Mouse (Mus musculus) 3T3-L1 (cell line): ENCODE data around the gene Acyp1.
"Not testable (repeated sequence)": the region's sequence is repeated elsewhere in the genome, so short reads cannot be mapped to it uniquely, and the experiment has no call there.

ENCODE experiments used
- DNase-seq: peaks from one replicate; pipeline ENCODE4 v3.0.0-alpha.2; 2015; ENCODE audit warnings: low read depth, low spot score

The Acyp1 gene

GRCm38 (mm10) chr12:85284331-85284730, 3.9 kb downstream of the Acyp1 start:
- no peak for DNase-seq

GRCm38 (mm10) chr12:85281756-85282155, 6.5 kb downstream of the Acyp1 start:
- DNase-seq: not testable (repeated sequence)

- DNase-seq: no peak
Observed at GRCm38 (mm10) chr12:85280845-85281651, 7.2 kb downstream of the Acyp1 start.

- peak; percentile 98 for DNase-seq
Observed at GRCm38 (mm10) chr12:85280105-85280844, 8.0 kb downstream of the Acyp1 start.

- DNase-seq: no peak
Observed at GRCm38 (mm10) chr12:85279396-85280080, 8.7 kb downstream of the Acyp1 start.

GRCm38 (mm10) chr12:85278919-85279318, 9.3 kb downstream of the Acyp1 start:
- DNase-seq: no peak

- no peak for DNase-seq
Observed at GRCm38 (mm10) chr12:85276273-85276672, 12.0 kb downstream of the Acyp1 start.

GRCm38 (mm10) chr12:85273508-85273907, 14.7 kb downstream of the Acyp1 start:
- DNase-seq: peak; percentile 14

GRCm38 (mm10) chr12:85271843-85272206, 16.4 kb downstream of the Acyp1 start:
- peak; percentile 84 for DNase-seq

- peak; percentile 53 for DNase-seq
Observed at GRCm38 (mm10) chr12:85271132-85271842, 17.0 kb downstream of the Acyp1 start.

- no peak for DNase-seq
Observed at GRCm38 (mm10) chr12:85270319-85270718, 17.9 kb downstream of the Acyp1 start, which contains the start of gene Mlh3. Gene Mlh3, minus strand, starts transcription at chr12:85270599.

- no peak for DNase-seq
Observed at GRCm38 (mm10) chr12:85269821-85270220, 18.4 kb downstream of the Acyp1 start.

- no peak for DNase-seq
Observed at GRCm38 (mm10) chr12:85266248-85266647, 22.0 kb downstream of the Acyp1 start.

GRCm38 (mm10) chr12:85264940-85265339, 23.3 kb downstream of the Acyp1 start:
- peak; percentile 76 for DNase-seq

- peak; percentile 25 for DNase-seq
Observed at GRCm38 (mm10) chr12:85264531-85264930, 23.7 kb downstream of the Acyp1 start.

GRCm38 (mm10) chr12:85263190-85263589, 25.0 kb downstream of the Acyp1 start:
- DNase-seq: no peak

GRCm38 (mm10) chr12:85262489-85262888, 25.7 kb downstream of the Acyp1 start:
- DNase-seq: no peak

- DNase-seq: no peak
Observed at GRCm38 (mm10) chr12:85257008-85257639, 31.1 kb downstream of the Acyp1 start.

GRCm38 (mm10) chr12:85256074-85256751, 32.0 kb downstream of the Acyp1 start:
- DNase-seq: peak; percentile 78

GRCm38 (mm10) chr12:85252083-85252482, 36.2 kb downstream of the Acyp1 start:
- DNase-seq: no peak
